Mouse (Mus musculus): ENCODE data around the gene Tns1. TPM values are rescaled to one million over a fixed set of nuclear protein-coding genes. Genes with fewer than 3 reads are reported as not detected.

The Tns1 gene
- total and polyA plus RNA-seq, 3 experiments = 0.40 to 3.6 (median 0.89) TPM

DNA sequence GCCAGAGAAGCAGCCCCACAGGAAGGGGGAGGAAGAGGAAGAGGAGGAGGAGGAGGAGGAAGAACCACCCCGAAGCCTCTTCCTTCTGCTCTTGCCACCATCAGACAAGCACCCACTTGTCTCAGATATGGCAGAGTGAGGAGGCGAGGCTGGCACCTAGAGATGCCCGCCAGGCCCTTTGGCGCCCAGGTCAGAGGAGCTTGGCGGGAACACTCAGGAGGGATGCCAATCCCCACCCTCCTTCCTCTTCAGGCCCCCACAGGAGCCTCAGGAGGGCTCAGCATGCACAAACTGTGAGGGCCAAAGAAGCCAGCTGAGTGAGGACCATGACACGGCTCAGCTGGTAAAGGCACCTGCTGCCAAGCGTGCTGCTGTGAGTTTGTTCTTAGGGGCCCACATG lies 3.1 kb downstream of the Tns1 start:
- TF ChIP-seq GABPA (IDR thresholded peaks at IDR 0.05; ENCODE audit: insufficient replicate concordance, low read depth, low read length) (no peak), MAFK (IDR thresholded peaks at IDR 0.05; ENCODE audit: insufficient replicate concordance, low read length) (no peak), MEF2A (IDR thresholded peaks at IDR 0.05; ENCODE audit: borderline replicate concordance, low read depth, low read length) (no peak), CHD1 (IDR thresholded peaks at IDR 0.05; ENCODE audit: low read depth, low read length) (no peak), PAX5 (IDR thresholded peaks at IDR 0.05; ENCODE audit: low read length) (no peak), RCOR1 (conservative IDR thresholded peaks at IDR 0.05; ENCODE audit: low read depth, low read length) (no peak), ZKSCAN1 (IDR thresholded peaks at IDR 0.05; ENCODE audit: borderline replicate concordance, low read depth, low read length) (no peak), IRF4 (IDR thresholded peaks at IDR 0.05; ENCODE audit: low read depth, low read length) (no peak), ZMIZ1 (IDR thresholded peaks at IDR 0.05; ENCODE audit: low read depth, low read length) (no peak)
- Histone ChIP-seq H3K79me2 (replicated peaks; ENCODE audit: control insufficient read depth, extremely low read depth, insufficient read depth, poor library complexity, severe bottlenecking) (no peaks in the 10 kb centered on the region), H3K9me3 (replicated peaks; ENCODE audit: low read length) (no peaks in the 10 kb centered on the region), H3K4me1 (ENCODE audit: control insufficient read depth in 1 of 2, insufficient read depth in 2 of 2) (peaks cover 2 to 16% of the 10 kb centered on the region in 2 experiments; a peak in 2 of 4 replicates), H3K27ac (ENCODE audit: insufficient read depth, low read depth) (no peak overlapping the region), H3K27me3 (replicated peaks) (peaks cover 87% of the 10 kb centered on the region), H3K36me3 (replicated peaks in 1 of 2; ENCODE audit: control insufficient read depth in 1 of 2, insufficient read depth in 1 of 2, low read length in 1 of 2) (no peaks in the 10 kb centered on the region), H3K4me3 (replicated peaks in 1 of 3; ENCODE audit: low read depth in 2 of 3, low read length in 2 of 3, poor library complexity in 1 of 3) (no peak overlapping the region), H3K9ac (ENCODE audit: insufficient read depth, low read depth) (no peak overlapping the region), H3K4me2 (ENCODE audit: insufficient read depth, low read depth, poor library complexity, severe bottlenecking) (no peak overlapping the region)
- in situ Hi-C loops (cut with MboI; ENCODE audit: low pct_ligation_motif_present, low pct_unique_long_range_greater_than_20kb, low sequenced_read_pairs) = no loop called here
- no peak for DNase-seq (ENCODE audit: extremely low read depth)
- dilution Hi-C loops (cut with MboI; ENCODE audit: extremely low pct_ligation_motif_present, extremely low pct_unique_long_range_greater_than_20kb, low sequenced_read_pairs) = no loop called here

DNA sequence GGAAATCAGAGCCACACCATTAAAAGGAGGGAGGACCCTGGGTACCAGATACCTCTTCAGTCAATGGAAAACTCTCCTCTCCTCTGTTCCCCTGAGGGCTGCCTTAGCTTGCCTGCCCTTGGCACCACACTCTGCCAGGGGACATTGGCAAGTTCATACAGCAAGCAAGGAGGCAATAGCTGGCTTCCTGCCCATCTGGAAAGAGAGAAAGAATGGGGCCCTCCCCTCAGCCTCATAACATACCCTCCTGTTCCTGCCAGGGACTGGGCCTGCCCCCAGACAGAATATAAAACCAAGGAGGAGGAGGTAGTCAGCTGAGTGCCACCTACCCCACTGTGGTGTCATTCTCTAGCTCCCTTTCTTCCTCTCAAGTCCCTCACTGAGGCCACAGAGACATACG lies 5.1 kb downstream of the Tns1 start:
- Histone ChIP-seq H3K4me1 (ENCODE audit: control insufficient read depth in 1 of 2, insufficient read depth in 2 of 2) (peaks cover 0 to 6% of the 10 kb centered on the region in 2 experiments; a peak in 2 of 4 replicates), H3K36me3 (replicated peaks in 1 of 2; ENCODE audit: control insufficient read depth in 1 of 2, insufficient read depth in 1 of 2, low read length in 1 of 2) (no peaks in the 10 kb centered on the region), H3K27me3 (replicated peaks) (peaks cover 81% of the 10 kb centered on the region), H3K79me2 (replicated peaks; ENCODE audit: control insufficient read depth, extremely low read depth, insufficient read depth, poor library complexity, severe bottlenecking) (no peaks in the 10 kb centered on the region), H3K27ac (ENCODE audit: insufficient read depth, low read depth) (no peak overlapping the region), H3K4me2 (ENCODE audit: insufficient read depth, low read depth, poor library complexity, severe bottlenecking) (no peak overlapping the region), H3K9ac (ENCODE audit: insufficient read depth, low read depth) (no peak overlapping the region), H3K9me3 (replicated peaks; ENCODE audit: low read length) (no peaks in the 10 kb centered on the region), H3K4me3 (replicated peaks in 1 of 3; ENCODE audit: low read depth in 2 of 3, low read length in 2 of 3, poor library complexity in 1 of 3) (no peak overlapping the region)
- dilution Hi-C loops (cut with MboI; ENCODE audit: extremely low pct_ligation_motif_present, extremely low pct_unique_long_range_greater_than_20kb, low sequenced_read_pairs) = no loop called here
- no peak for DNase-seq (ENCODE audit: extremely low read depth)
- in situ Hi-C loops (cut with MboI; ENCODE audit: low pct_ligation_motif_present, low pct_unique_long_range_greater_than_20kb, low sequenced_read_pairs) = no loop called here
- TF ChIP-seq RCOR1 (conservative IDR thresholded peaks at IDR 0.05; ENCODE audit: low read depth, low read length) (no peak), MEF2A (IDR thresholded peaks at IDR 0.05; ENCODE audit: borderline replicate concordance, low read depth, low read length) (no peak), USF2 (conservative IDR thresholded peaks at IDR 0.05; ENCODE audit: low read depth, low read length) (no peak), TCF12 (IDR thresholded peaks at IDR 0.05; ENCODE audit: low read depth, low read length) (no peak), POLR2AphosphoS2 (IDR thresholded peaks at IDR 0.05; ENCODE audit: low read depth, low read length) (no peak), USF1 (IDR thresholded peaks at IDR 0.05; ENCODE audit: low read depth, low read length) (no peak), SIN3A (IDR thresholded peaks at IDR 0.05; ENCODE audit: low read length) (no peak), BHLHE40 (IDR thresholded peaks at IDR 0.05; ENCODE audit: low read depth, low read length) (no peak), CHD1 (IDR thresholded peaks at IDR 0.05; ENCODE audit: low read depth, low read length) (no peak), HCFC1 (IDR thresholded peaks at IDR 0.05; ENCODE audit: low read depth, low read length) (no peak), MYC (IDR thresholded peaks at IDR 0.05; ENCODE audit: low read depth, low read length) (no peak), CHD2 (IDR thresholded peaks at IDR 0.05; ENCODE audit: low read length) (no peak), MAFK (IDR thresholded peaks at IDR 0.05; ENCODE audit: insufficient replicate concordance, low read length) (no peak), ZC3H11A (IDR thresholded peaks at IDR 0.05; ENCODE audit: low read depth, low read length) (no peak)

Data from CH12.LX (cell line).